Mouse (Mus musculus): ENCODE data around the gene Igflr1.

Gene Igflr1

DNA sequence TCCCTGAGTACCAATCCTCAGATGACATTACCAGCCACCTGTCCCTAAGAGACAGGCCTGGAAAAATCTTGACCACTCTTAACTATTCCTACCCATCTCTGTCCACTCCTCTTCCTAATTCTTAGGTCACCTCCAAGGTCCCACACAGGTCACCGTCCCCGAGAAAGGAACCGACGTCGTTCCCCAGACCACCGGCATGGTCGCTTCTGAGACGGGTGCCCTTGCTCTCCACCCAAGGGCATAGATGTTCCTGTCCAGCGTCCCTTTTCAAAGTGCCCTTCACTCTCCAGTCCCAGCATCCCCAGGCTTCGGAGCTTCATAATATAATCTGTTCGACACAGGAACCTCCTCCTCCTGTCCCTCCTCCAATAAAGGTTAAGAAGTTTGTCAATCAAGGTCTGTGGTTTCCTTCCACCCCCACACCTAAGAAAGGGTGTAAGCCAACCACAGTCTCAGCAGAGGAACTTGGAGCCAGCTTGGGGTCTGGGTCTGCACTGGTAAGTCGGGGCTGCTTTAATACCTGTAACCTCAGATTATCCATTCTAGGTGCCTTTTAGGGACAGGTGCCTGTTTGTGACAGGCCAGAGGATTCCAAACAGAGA, at the start of gene Igflr1:
Gene Igflr1, plus strand, starts transcription at position 458 of the 602 bp plus-strand sequence.
- in situ Hi-C loops (cut with MboI, MseI), result no loop called here

DNA sequence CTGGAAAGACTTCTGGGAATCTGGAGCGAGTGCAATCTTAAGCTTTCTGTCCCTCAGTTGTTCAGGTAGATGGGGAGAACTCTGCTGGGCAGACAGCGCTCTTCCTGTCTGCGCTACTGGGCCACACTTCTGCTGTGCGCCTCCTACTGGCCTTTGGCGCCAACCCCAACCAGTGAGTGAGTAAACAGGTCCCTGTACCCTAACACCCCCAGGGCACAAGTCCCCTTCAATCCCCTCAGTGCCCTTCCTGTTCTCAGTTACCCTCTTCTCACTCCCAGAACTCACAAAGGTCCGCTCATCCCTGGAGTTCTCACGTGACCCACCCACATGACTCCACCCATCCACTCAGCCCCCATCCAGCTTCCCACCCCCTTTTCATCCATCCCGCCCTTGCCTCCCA, 46.9 kb upstream of the Igflr1 start:
- in situ Hi-C loops (cut with MboI, MseI), result no loop called here

GRCm38 (mm10) chr7:30520396-30520795, 44.8 kb upstream of the Igflr1 start:
- in situ Hi-C loops (cut with MboI, MseI), result no loop called here

DNA sequence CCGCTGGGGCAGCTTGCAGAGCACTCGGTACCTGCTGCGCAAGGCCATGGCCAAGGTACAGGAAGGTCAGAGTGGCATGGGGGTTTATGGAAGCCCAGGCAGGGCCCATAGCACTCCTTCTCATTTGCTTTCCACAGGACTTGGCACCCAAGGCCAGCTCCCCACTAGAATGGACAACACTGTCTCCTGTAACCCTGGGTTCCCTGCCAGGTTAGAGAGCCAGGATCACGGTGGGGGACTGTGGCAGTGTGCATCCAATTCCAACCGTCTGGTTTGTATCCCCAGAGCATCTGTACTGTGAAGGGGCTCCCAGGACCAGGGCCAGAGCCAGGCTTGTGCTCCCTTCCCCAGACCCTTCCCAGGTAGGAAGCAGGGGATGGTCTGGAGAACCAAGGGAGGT, 44.4 kb upstream of the Igflr1 start:
- in situ Hi-C loops (cut with MboI, MseI), result no loop called here

GRCm38 (mm10) chr7:30522871-30523270, 42.4 kb upstream of the Igflr1 start:
- in situ Hi-C loops (cut with MboI, MseI), result no loop called here

DNA sequence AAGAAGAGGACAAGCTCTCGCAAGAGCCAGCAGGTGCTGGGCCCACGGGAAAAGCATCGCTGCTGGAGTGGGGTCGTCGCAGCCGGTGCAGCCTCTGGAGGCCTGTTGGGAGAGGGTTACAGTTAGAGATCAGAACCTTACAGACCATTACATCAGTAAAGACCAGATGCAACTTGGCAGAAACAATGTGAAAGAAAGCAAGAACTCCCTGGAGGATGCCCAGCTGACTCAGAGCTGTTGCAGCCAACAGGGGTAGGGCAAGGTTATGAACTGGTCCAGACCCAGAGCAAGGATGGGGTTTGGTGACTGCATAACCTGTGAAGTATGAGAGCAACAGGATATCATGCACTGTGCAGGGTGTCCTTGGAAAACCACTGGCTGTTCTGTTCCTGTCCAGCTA, 40.7 kb upstream of the Igflr1 start:
- in situ Hi-C loops (cut with MboI, MseI), result no loop called here

- in situ Hi-C loops (cut with MboI, MseI), result no loop called here
These were observed 39.3 kb upstream of the Igflr1 start for GRCm38 (mm10) chr7:30525954-30526353.

GRCm38 (mm10) chr7:30526399-30526798, 38.8 kb upstream of the Igflr1 start:
- in situ Hi-C loops (cut with MboI, MseI), result no loop called here

DNA sequence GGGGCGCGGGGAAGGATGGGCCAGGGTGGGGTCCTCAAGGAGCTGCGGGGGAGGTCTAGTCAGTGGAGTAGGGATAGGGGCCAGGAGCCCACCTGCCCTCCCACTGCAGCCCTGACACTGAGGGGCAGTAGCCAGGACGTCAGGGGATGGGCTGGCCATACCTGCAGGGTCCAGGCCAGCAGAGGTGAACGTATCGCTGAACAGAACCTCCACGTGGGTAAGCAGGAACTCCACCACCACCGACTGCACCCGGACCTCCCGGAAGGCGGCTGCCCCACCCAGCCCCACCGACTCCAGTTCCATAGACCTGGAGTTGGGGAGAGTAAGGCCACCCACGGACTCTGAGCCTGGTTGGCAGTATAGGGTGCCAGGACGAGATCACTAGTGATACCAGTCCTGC, 38.2 kb upstream of the Igflr1 start:
- in situ Hi-C loops (cut with MboI, MseI), result no loop called here

DNA sequence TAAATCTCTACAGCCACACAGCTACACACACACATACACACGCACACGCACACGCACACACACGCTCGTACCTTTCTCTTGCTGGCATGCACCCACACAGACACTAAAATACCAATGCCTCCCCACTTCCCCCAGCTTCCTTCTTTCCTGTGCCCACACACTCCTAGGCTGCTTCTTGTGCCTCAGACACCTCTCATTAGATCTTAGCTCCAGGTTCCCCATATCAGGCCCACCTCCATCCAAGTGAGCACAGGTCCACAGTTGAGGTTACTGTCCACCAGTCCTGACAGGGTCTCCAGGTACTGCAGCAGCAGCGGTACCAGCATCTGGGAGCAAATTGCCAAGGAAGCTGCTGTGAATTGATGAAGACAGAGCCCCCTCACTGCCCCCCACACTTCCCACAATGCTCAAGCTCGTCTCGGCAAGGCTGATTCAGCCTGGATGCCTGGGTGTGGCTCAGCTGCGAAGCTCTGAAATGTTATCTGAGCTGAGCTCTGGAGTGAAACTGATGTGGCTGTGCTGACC, 33.9 kb upstream of the Igflr1 start:
- in situ Hi-C loops (cut with MboI, MseI), result no loop called here

- in situ Hi-C loops (cut with MboI, MseI), result no loop called here
These were observed 32.3 kb upstream of the Igflr1 start for GRCm38 (mm10) chr7:30532931-30533330.

DNA sequence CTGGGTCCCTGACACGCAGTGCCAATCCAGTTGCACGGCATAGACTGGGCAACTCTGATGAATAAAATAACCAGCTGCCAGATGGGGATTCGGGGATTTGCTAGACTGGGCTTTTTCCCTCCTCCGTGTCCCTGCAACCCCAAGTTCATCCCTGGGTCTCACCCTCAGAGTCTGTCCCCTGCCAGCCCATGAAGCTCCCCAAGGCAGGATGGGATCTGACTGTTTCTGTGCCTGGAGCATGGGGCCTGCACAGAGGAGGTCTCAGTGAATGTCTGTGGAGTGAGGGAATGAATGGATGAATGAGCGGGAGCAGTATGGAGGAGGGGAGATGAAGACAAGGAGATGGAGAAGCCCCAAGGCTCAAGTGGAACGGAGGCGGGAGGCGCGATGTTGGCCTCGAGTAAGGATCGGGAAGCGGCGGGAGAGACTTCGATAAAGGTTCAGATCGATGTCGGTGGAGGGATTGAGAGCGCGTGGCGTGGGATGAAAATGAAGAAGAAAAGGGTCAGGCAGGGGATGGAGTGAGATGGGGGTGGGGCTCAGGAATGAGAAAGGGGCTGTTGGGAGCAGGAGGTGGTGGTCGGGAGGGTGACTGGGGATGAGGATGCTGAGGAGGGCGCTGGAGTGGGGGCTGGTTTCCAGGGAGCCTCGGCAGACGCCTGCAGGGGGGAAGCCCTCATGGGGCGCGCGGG, 31.1 kb upstream of the Igflr1 start:
- in situ Hi-C loops (cut with MboI, MseI), result no loop called here

- in situ Hi-C loops (cut with MboI, MseI), result no loop called here
These were observed 30.3 kb upstream of the Igflr1 start, which contains the start of gene Arhgap33 for GRCm38 (mm10) chr7:30534633-30535577. Arhgap33 (minus strand) TSS chr7:30535060.

DNA sequence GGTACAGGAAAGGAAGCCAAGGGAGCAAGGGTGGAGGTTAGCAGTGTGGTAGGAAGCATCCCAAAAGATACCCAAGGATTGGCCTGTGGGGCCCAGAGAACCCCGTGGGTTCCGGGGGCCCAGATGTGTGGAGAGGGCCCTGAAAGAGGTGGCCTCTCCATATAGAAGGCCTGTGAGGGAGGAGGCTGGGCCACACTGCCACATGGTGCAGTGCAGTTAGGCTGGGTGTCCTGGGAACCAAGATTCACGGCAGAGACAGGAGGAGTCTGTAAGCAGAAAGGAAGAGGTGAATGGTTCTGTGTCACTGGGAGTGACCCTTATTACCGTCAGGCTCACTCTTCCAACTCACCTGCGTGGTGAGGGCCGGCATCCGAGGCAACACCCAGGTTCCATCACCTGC, 24.7 kb upstream of the Igflr1 start:
- in situ Hi-C loops (cut with MboI, MseI), result loop anchor here (5.0 kb wide), 1 partner anchor 1778 kb away; no protein-coding TSS in a partner anchor

DNA sequence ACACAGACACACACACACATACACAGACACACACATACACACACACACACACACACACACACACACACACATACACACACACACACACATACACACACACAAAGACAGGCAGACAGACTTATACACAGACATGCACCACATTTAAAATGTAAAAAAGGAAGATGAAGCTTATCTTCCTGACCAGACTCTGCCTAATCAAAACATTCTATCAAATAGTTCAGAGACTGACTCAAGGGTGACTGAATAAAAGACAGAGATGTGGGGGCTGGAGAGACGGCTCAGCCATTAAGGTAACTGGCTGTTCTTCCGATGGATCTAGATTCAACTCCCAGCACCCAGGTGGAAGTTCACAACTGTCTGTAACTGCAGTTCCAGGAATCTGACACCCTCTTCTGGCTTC, 20.9 kb upstream of the Igflr1 start:
- in situ Hi-C loops (cut with MboI, MseI), result loop anchor here (5.0 kb wide), 1 partner anchor 1782 kb away; no protein-coding TSS in a partner anchor

DNA sequence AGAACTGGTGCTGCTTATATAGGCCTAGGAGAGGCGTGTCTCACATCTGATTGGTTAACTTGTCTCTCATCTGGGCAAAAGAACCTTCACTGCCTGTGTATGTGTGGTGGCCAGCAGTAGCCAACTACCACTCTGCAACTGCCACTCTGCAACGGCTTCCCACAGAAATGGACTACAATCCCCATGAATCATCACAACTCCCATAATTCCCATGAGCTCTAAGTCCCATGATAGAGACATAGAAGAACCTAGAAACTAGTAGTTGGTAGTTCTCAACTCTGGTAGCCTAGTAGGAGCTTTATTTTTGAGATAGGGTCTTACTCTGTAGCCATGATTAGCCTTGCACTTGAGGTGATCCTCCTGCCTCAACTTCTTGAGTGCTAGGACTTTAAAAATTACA, 15.3 kb upstream of the Igflr1 start:
- in situ Hi-C loops (cut with MboI, MseI), result no loop called here

- in situ Hi-C loops (cut with MboI, MseI), result no loop called here
These were observed 14.6 kb upstream of the Igflr1 start for GRCm38 (mm10) chr7:30550603-30551002.

DNA sequence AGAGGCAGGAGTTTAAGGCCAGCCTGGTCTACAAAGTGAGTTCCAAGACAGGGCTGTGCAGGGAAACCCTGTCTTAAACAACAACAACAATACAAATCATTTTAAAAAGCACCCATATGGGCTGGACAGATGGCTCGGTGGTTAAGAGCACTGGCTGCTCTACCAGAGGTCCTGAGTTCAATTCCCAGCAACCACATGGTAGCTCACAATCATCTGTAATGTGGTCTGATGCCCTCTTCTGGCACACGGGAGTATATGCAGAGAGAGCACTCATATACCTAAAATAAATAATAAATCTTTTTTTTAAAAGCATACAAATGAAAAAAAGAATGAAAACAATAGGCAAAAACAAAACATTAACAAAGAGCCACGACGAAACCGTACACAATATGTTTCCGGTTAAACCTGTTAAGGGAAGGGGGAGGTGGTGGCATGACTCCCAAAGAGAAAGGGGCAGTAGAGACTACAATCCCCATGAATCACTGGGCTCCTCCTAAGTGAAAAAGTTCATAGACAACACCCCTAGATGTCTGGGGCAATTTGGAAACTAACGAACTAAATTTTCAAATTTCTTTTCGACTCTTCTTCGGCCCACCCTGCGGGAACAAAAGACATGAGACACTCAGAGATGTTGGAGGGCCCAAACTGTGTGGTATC, 13.7 kb upstream of the Igflr1 start:
- in situ Hi-C loops (cut with MboI, MseI), result no loop called here

- in situ Hi-C loops (cut with MboI, MseI), result no loop called here
These were observed 12.9 kb upstream of the Igflr1 start, which contains the start of the genes Hspb6 and Proser3 for GRCm38 (mm10) chr7:30552102-30553020. Hspb6 (plus strand) TSS chr7:30552178. Proser3 (minus strand) TSS chr7:30552299.

DNA sequence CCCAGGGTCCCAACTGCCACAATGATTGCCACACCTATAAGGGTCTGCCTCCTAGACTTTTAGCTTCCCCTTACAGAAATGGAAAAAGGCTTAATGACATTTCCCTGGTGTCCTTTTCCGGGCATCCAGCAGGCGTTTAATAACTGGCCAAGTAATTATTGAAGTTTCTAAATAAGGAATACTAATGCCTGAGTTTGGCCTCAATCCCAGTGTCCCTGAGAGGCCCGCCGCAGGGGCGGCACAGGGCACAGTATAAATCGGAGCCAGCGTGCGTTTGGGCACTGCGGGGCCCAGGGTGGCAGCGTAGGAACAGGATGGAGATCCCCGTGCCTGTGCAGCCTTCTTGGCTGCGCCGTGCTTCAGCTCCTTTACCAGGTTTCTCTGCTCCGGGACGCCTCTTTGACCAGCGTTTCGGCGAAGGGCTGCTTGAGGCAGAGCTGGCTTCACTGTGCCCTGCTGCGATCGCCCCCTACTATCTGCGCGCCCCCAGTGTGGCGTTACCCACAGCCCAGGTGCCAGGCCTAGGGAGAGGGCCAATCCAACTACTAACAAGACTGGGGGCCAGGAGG, 12.1 kb upstream of the Igflr1 start:
- in situ Hi-C loops (cut with MboI, MseI), result no loop called here

Measured in T-helper 1 cell (primary cell).